Mouse (Mus musculus) forebrain, embryonic 15.5 days (tissue): ENCODE measurements around the gene Insl6. TPM values are rescaled to one million over a fixed set of nuclear protein-coding genes. Genes with fewer than 3 reads are reported as not detected.

ENCODE experiments used
- ATAC-seq: fragments of 200-750 bp; cut with Nextera tagmentation; replicated peaks from 2 replicates; pipeline ENCODE4 v1.8.0; 2017; ENCODE audit warnings: mild to moderate bottlenecking, moderate TSS enrichment, moderate library complexity
- H3K27ac ChIP-seq: fragments of 300-500 bp; sonication (generic); replicated peaks from 2 replicates; pipeline ENCODE4 v1.5.1; 2015; ENCODE audit warnings: mild to moderate bottlenecking, inconsistent platforms
- H3K27me3 ChIP-seq: fragments of 300-500 bp; sonication (generic); 2 replicates; pipeline ENCODE4 v1.6.1; 2015; ENCODE audit warnings: inconsistent platforms
- H3K36me3 ChIP-seq: fragments of 300-500 bp; sonication (generic); 2 replicates; pipeline ENCODE4 v1.6.1; 2015; ENCODE audit warnings: mild to moderate bottlenecking, inconsistent platforms
- H3K4me1 ChIP-seq: fragments of 300-500 bp; sonication (generic); 2 replicates; pipeline ENCODE4 v1.6.1; 2015; ENCODE audit warnings: inconsistent platforms
- H3K4me2 ChIP-seq: fragments of 300-500 bp; sonication (generic); replicated peaks from 2 replicates; pipeline ENCODE4 v1.6.1; 2015; ENCODE audit warnings: mild to moderate bottlenecking, inconsistent platforms
- H3K4me3 ChIP-seq: fragments of 300-500 bp; sonication (generic); 2 replicates; pipeline ENCODE4 v1.5.1; 2015; ENCODE audit warnings: mild to moderate bottlenecking, inconsistent platforms
- H3K9ac ChIP-seq: fragments of 300-500 bp; sonication (generic); replicated peaks from 2 replicates; pipeline ENCODE4 v1.6.1; 2015; ENCODE audit warnings: mild to moderate bottlenecking, inconsistent platforms
- H3K9me3 ChIP-seq: fragments of 300-500 bp; sonication (generic); 2 replicates; pipeline ENCODE4 v1.6.1; 2016; ENCODE audit warnings: inconsistent platforms
- WGBS: fragments of 180-500 bp; shearing (Covaris S2); methylation state at CpG from one replicate; pipeline ENCODE4 v1.1.7; 2015; ENCODE audit warnings: mixed read lengths; 5-methylcytosine and 5-hydroxymethylcytosine counted together
- polyA plus RNA-seq: library from polyadenylated mRNA; unstranded; fragments of >200 nt; fragmentation: Nextera tagmentation; extraction: Ambion mirVana; gene quantifications from 2 replicates; pipeline ENCODE4 v1.2.1, GENCODE M21; 2015

The Insl6 gene
- polyA plus RNA-seq, 1 experiment from 2014 or later = 1.3 TPM

- Histone ChIP-seq H3K4me3 (peak overlapping the region; percentile 46), H3K4me2 (peak overlapping the region; percentile 79), H3K4me1 (peaks cover 14% of the 10 kb centered on the region), H3K36me3 (no peaks in the 10 kb centered on the region), H3K9ac (peak overlapping the region; percentile 44; the same call in 1 of the 2 replicates), H3K27me3 (no peaks in the 10 kb centered on the region), H3K27ac (no peak overlapping the region), H3K9me3 (no peaks in the 10 kb centered on the region)
- 65% methylated on average over 20 of the region's 20 CpGs for WGBS
- ATAC-seq = no peak
Observed at GRCm38 (mm10) chr19:29366226-29366968, 41.2 kb upstream of the Insl6 start.

GRCm38 (mm10) chr19:29365105-29365504, 39.9 kb upstream of the Insl6 start:
- no peak overlapping the region for H3K4me3 ChIP-seq
- H3K4me1 ChIP-seq = peaks cover 25% of the 10 kb centered on the region
- WGBS = 22% methylated on average over 3 of the region's 3 CpGs
- H3K9ac ChIP-seq = no peak overlapping the region
- no peak for ATAC-seq
- H3K4me2 ChIP-seq = no peak overlapping the region
- no peaks in the 10 kb centered on the region for H3K9me3 ChIP-seq
- no peak overlapping the region for H3K27ac ChIP-seq
- no peaks in the 10 kb centered on the region for H3K36me3 ChIP-seq
- H3K27me3 ChIP-seq = no peaks in the 10 kb centered on the region

- Histone ChIP-seq H3K27me3 (no peaks in the 10 kb centered on the region), H3K9ac (no peak overlapping the region), H3K4me2 (no peak overlapping the region), H3K9me3 (no peaks in the 10 kb centered on the region), H3K4me1 (peaks cover 26% of the 10 kb centered on the region), H3K36me3 (no peaks in the 10 kb centered on the region), H3K4me3 (no peak overlapping the region), H3K27ac (no peak overlapping the region)
- ATAC-seq = no peak
- 87% methylated on average over 5 of the region's 5 CpGs for WGBS
Observed at GRCm38 (mm10) chr19:29364076-29364475, 38.9 kb upstream of the Insl6 start.

- H3K9me3 ChIP-seq = no peaks in the 10 kb centered on the region
- H3K9ac ChIP-seq = no peak overlapping the region
- 91% methylated on average over 7 of the region's 7 CpGs for WGBS
- no peak overlapping the region for H3K27ac ChIP-seq
- H3K4me1 ChIP-seq = peaks cover 26% of the 10 kb centered on the region
- H3K36me3 ChIP-seq = no peaks in the 10 kb centered on the region; the same call in 1 of the 2 replicates
- H3K4me3 ChIP-seq = no peak overlapping the region
- H3K4me2 ChIP-seq = no peak overlapping the region
- ATAC-seq = no peak
- H3K27me3 ChIP-seq = no peaks in the 10 kb centered on the region
Observed at GRCm38 (mm10) chr19:29363557-29363956, 38.4 kb upstream of the Insl6 start.

- Histone ChIP-seq H3K9me3 (no peaks in the 10 kb centered on the region), H3K4me1 (peaks cover 23% of the 10 kb centered on the region), H3K4me2 (peak overlapping the region; percentile 64), H3K27me3 (no peaks in the 10 kb centered on the region), H3K36me3 (peaks cover 3% of the 10 kb centered on the region; the same call in 1 of the 2 replicates), H3K27ac (peak overlapping the region; percentile 27; the same call in 1 of the 2 replicates), H3K9ac (peak overlapping the region; percentile 61), H3K4me3 (peak overlapping the region; percentile 55)
- 48% methylated on average over 13 of the region's 13 CpGs for WGBS
- ATAC-seq = peak; percentile 49
Observed at GRCm38 (mm10) chr19:29362173-29362930, 37.2 kb upstream of the Insl6 start.

GRCm38 (mm10) chr19:29361468-29362130, 36.4 kb upstream of the Insl6 start:
- H3K9me3 ChIP-seq = no peaks in the 10 kb centered on the region
- H3K4me1 ChIP-seq = peaks cover 20% of the 10 kb centered on the region
- H3K27me3 ChIP-seq = no peaks in the 10 kb centered on the region
- peak overlapping the region; percentile 64 for H3K4me2 ChIP-seq
- H3K27ac ChIP-seq = peak overlapping the region; percentile 65
- peak; percentile 100 for ATAC-seq
- peak overlapping the region; percentile 61 for H3K9ac ChIP-seq
- peaks cover 3% of the 10 kb centered on the region; the same call in 1 of the 2 replicates for H3K36me3 ChIP-seq
- peak overlapping the region; percentile 55 for H3K4me3 ChIP-seq
- 2% methylated on average over 33 of the region's 33 CpGs for WGBS

- Histone ChIP-seq H3K36me3 (peaks cover 3% of the 10 kb centered on the region; the same call in 1 of the 2 replicates), H3K4me3 (no peak overlapping the region), H3K9ac (no peak overlapping the region), H3K27ac (no peak overlapping the region), H3K9me3 (no peaks in the 10 kb centered on the region), H3K4me2 (no peak overlapping the region), H3K4me1 (peaks cover 23% of the 10 kb centered on the region), H3K27me3 (no peaks in the 10 kb centered on the region)
- 92% methylated on average over 5 of the region's 5 CpGs for WGBS
- no peak for ATAC-seq
Observed at GRCm38 (mm10) chr19:29360251-29360650, 35.1 kb upstream of the Insl6 start.

GRCm38 (mm10) chr19:29356281-29356680, 31.1 kb upstream of the Insl6 start:
- no peaks in the 10 kb centered on the region for H3K27me3 ChIP-seq
- H3K36me3 ChIP-seq = peaks cover 12% of the 10 kb centered on the region
- H3K9me3 ChIP-seq = no peaks in the 10 kb centered on the region
- no peak overlapping the region for H3K27ac ChIP-seq
- WGBS = 89% methylated on average over 11 of the region's 11 CpGs
- H3K4me3 ChIP-seq = no peak overlapping the region
- H3K4me1 ChIP-seq = peaks cover 17% of the 10 kb centered on the region
- no peak overlapping the region for H3K9ac ChIP-seq
- ATAC-seq = no peak
- no peak overlapping the region for H3K4me2 ChIP-seq

GRCm38 (mm10) chr19:29354895-29355877, 30.0 kb upstream of the Insl6 start:
- H3K36me3 ChIP-seq = peaks cover 15% of the 10 kb centered on the region
- H3K4me3 ChIP-seq = peak overlapping the region; percentile 25
- H3K4me1 ChIP-seq = peaks cover 8% of the 10 kb centered on the region
- peak; percentile 74 for ATAC-seq
- 3% methylated on average over 20 of the region's 20 CpGs for WGBS
- no peak overlapping the region for H3K27ac ChIP-seq
- no peaks in the 10 kb centered on the region for H3K27me3 ChIP-seq
- H3K9me3 ChIP-seq = no peaks in the 10 kb centered on the region
- peak overlapping the region; percentile 45 for H3K4me2 ChIP-seq
- no peak overlapping the region; the same call in 1 of the 2 replicates for H3K9ac ChIP-seq

- 40% methylated on average over 5 of the region's 5 CpGs for WGBS
- Histone ChIP-seq H3K27me3 (no peaks in the 10 kb centered on the region), H3K4me3 (no peak overlapping the region), H3K36me3 (peaks cover 23% of the 10 kb centered on the region), H3K4me2 (no peak overlapping the region), H3K9me3 (no peaks in the 10 kb centered on the region), H3K27ac (no peak overlapping the region), H3K9ac (no peak overlapping the region), H3K4me1 (peaks cover 6% of the 10 kb centered on the region)
- no peak for ATAC-seq
Observed at GRCm38 (mm10) chr19:29350991-29351390, 25.8 kb upstream of the Insl6 start.

- Histone ChIP-seq H3K9me3 (no peaks in the 10 kb centered on the region), H3K36me3 (peaks cover 12% of the 10 kb centered on the region), H3K27me3 (no peaks in the 10 kb centered on the region), H3K4me1 (no peaks in the 10 kb centered on the region), H3K4me3 (no peak overlapping the region), H3K27ac (no peak overlapping the region), H3K9ac (no peak overlapping the region), H3K4me2 (no peak overlapping the region)
- 72% methylated on average over 6 of the region's 6 CpGs for WGBS
- no peak for ATAC-seq
Observed at GRCm38 (mm10) chr19:29345636-29346035, 20.5 kb upstream of the Insl6 start.
